Mouse (Mus musculus): ENCODE measurements around the gene Atg16l1. TPM values are rescaled to one million over a fixed set of nuclear protein-coding genes. Genes with fewer than 3 reads are reported as not detected.
"Not testable (repeated sequence)": the region's sequence is repeated elsewhere in the genome, so short reads cannot be mapped to it uniquely, and the experiment has no call there.

Gene Atg16l1
- total RNA-seq, 2 experiments from 2014 or later = 24.8 to 30.2 TPM

DNA sequence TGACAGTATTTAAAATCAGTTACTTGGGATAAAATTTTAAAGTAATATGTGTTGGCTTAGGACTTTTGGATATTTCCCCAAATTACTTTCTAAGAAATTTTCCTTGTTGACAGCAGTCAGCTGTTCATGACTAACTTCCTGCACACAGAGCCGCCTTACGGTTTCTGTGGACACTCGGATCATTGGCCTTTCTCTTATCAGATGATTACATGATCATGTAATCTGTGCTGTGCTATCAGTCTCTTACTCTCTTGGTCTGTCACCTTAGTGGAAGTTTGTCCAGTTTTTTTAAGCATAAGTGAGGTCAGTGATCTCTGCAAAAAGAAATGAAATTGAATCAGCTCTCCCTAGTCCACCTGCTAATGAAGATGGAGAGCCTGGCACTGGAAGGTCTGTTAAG, 16.1 kb downstream of the Atg16l1 start:
- no peak for ATAC-seq (replicated peaks; ENCODE audit: poor library complexity)

DNA sequence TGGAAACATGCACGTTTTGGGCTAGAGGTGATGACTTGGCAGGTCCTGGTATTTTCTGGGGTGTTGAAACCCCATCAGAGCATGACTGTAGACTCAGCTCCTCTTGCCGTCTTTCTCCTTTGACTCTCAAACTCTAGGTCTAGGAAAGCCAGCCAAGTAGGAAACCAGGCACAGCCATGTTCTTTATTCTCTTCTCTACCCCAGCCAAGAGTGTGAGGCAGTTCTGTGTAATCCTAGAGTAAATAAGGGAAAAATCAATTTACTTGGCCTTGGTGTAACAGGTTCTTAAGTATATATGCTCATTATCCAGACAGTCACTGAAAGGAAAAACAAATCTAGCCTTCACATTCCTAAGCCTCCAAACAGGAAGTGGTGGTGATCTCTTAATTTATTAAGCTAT, 17.7 kb downstream of the Atg16l1 start:
- no peak for ATAC-seq (replicated peaks; ENCODE audit: poor library complexity)

DNA sequence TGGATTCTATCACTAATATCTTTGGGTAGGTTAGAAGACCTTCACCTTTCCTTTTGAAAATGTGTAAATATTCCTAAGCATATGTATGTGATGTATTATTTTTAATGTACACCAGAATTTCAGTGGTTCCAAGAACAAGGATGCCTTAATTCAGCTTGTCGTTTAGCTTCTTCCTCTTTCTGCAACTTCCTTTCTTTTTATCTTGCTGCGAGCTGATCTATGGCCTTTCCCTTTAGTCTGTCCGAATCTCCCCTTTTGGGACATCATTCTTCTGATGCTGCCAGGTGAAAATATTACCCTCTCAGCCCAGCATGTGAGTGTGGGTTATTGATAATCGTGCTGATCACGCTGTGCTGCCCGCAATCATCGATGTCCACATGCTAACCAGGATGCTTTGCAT, 19.2 kb downstream of the Atg16l1 start:
- no peak for ATAC-seq (replicated peaks; ENCODE audit: poor library complexity)

DNA sequence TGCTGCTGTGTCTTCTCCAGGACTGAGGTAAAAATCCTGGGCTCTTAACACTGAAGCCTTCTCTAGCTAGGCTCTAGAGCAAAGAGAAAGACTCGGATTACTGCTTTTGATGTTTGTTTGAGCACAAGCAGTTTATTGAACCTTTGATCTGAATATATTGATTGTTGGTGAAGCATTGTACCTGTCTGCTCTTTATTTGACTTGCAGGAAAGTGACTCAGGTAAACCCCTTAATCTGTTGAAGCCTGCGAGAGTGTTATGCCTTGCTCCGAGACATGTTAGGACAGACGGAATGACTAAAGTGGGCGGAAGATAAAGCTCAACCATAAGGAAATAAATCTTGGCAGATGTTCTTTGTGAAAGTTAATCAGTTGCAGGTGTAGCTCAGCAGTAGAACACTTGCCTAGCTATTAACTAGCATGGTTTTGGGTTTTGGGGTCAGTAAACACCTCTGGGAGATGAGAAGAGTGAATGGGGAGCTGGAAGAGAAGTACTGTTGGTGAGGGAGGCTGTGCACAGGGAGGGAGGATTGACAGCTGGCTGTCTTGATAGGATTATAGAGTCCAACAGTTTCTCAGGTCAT, 23.6 kb downstream of the Atg16l1 start:
- no peak for ATAC-seq (replicated peaks; ENCODE audit: poor library complexity)

DNA sequence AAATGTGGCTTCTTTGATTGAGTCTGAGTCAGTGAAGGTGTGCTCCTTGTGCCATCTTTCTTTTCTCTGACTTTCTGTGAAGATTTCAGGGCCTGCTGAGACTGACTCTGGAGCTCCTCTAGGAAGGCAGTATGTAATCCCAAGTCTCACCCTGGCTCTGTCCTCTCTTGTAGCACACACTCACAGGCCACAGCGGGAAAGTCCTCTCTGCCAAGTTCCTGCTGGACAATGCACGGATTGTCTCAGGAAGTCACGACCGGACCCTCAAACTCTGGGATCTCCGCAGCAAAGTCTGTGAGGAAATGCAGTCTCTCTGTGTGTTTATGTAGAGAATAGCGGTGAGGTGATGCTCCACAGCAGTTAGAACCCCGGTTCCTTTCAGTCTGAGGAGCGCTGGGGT, 30.0 kb downstream of the Atg16l1 start:
- no peak for ATAC-seq (replicated peaks; ENCODE audit: poor library complexity)

DNA sequence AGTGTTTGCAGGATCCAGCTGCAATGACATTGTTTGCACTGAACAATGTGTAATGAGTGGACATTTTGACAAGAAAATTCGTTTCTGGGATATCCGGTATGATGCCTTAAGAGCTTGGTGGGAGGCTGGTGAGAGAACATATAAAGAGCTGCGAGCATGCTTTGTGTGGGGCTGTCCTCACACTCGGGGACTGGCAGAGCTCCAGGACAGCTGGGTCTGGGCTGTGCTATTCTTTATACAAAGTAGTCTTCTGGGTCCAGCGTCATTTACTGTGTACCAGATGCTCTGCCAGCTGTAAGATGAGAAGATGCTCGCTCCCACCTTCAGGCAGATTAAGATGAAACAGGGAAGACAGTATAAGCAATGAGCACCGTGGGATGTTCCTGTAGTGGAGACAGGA, 30.6 kb downstream of the Atg16l1 start:
- ATAC-seq (replicated peaks; ENCODE audit: poor library complexity) = no peak

DNA sequence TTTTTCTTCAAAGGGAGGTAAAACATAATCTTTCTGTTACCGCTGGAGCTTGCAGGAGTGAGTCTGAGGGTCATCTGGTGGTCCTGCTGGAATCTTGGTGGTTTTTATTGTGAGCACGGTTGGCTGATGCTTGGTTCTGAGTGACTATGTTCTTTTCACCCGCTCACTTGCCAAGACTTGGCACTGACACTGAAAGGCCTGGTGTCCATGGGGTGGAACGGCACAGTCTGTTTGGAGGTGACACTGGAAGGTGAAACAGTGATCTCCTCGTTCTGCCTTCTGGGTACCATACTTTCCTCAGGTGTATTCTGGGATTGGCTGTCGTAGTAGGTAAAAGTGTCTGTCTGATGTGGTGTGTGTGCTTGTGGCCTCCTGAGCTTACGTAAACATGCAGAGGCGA, 34.0 kb downstream of the Atg16l1 start:
- no peak for ATAC-seq (replicated peaks; ENCODE audit: poor library complexity)

DNA sequence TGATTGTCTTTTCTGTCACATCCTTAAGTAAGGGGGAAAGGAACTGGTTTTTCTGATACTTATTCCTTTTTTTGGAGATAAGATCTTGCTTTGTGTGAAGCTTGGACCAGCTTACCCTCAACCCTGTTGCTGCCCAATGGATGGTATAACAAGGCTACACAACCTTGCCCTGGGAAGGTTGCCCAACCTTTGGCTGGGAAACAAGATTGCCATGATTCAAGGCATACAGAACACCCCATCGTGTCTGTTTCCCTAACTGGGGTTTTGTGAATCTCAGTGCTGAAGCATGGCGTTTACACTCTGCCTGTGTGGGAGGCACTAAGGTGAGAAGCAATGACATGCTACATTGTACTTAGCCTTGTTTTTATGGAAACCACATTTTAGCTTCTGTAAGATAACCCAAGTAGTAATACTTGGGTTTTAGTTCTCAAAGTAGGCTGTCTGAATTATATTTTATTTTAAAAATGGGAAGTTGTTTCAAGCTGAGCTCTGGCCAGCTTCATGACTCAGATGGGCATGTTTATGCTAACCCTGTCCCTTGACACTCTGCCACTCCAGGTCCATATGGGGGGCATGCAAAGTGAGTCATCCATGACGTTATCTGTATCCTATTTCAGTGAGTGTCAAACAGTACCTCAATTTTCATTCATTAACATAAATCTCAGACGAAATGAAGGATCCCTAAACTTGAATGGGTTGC, 36.9 kb downstream of the Atg16l1 start:
- no peak for ATAC-seq (replicated peaks; ENCODE audit: poor library complexity)

DNA sequence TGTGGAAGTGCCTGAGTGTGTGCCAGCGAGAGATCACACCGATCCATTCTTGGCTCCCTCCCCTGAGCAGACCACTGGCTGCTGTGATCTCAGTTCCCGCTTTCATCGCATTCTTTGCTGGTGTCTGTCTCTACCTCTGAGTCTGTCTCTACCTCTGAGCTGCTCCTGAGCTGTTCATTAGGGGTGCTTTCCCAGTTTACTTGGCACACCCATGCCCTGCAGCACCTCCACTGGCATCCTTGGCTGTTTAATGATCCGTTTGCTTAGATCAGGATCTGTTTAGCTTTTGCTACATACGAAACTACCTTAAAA, 37.4 kb downstream of the Atg16l1 start:
- ATAC-seq (replicated peaks; ENCODE audit: poor library complexity) = no peak

DNA sequence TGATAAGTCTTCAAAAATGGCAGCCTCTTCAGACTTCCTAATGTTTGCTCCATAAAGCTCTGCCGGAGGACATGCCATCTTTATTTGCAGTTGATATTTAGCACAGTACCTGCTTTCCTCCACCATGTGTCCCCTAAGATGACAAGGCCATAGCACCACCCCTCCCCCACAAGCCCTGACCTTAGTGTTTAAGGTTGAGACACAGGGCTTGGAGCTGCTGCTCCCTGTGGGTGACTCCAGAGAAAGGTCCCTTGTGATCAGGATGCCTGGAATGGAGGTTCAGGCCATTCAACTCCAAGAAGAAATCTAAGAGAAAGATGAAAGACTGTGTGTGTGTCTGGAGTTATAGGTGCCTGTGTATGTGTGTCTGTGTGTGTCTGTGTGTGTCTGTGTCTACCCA, 42.0 kb downstream of the Atg16l1 start:
- no peak for ATAC-seq (replicated peaks; ENCODE audit: poor library complexity)

DNA sequence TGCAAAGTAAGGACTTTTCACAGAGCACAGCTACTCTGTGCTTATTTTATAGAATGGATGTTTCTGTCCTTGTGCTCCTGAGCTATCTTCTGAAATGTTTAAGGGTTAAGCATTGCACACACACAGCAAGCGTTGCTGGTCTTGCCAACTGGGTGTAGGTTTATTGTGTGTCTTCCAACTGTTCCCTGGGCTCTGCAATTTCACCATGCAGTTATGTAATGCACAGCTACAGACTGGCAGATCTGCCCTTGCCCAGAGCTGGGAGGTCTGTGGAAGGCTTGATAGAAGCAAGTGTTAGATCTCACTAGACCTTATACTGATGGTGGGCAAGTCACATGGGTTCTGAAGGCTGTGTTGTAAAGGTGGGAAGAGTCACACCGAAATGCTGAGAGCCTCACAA, 42.6 kb downstream of the Atg16l1 start:
- ATAC-seq (replicated peaks; ENCODE audit: poor library complexity) = peak; percentile 52; the same call in 1 of the 2 replicates

DNA sequence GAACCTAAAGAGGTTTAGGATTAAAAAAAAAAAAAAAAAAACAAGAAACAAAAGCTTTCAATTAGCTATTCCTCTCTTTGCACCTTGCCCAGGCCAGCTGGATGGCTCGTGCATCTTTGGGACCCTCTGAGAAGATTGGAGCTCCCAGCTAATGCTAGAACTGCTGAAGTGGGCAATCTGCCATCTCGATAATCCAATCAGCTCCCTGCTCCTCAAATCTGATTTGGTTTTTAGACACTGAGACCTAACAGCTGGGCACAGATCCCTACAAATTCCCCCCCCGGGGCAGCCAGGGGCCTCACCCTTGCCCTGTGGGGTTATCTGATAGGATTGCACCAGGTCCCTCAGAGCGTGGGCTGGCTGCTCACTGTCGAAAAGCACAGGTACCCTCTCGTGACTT, 47.9 kb downstream of the Atg16l1 start, which contains the start of gene Sag:
Gene Sag, plus strand, starts transcription at position 105 of the 400 bp plus-strand sequence.
- no peak for ATAC-seq (replicated peaks; ENCODE audit: poor library complexity)

DNA sequence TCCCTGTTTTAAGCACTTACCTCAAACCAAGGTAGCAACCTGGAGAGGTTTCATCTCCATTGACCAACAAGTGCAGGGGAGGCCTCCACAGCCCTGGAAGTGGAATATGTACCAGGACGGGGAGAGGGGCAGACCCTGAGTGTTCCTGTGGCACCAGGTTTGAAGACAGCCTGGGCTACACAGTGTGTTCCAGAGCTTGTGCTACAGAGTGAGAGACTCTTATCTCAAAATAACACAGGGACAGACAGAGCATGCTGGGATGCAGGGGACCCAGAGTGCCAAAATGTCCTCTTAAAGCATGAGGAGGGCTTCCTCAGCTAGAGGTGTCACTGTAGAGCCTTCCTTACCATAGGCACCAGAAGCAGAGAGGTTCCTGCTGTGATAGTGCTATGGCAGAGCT, 52.1 kb downstream of the Atg16l1 start:
- ATAC-seq (replicated peaks; ENCODE audit: poor library complexity) = 0 out of 2 replicates have a peak, but pooled peaks have one; percentile 36

DNA sequence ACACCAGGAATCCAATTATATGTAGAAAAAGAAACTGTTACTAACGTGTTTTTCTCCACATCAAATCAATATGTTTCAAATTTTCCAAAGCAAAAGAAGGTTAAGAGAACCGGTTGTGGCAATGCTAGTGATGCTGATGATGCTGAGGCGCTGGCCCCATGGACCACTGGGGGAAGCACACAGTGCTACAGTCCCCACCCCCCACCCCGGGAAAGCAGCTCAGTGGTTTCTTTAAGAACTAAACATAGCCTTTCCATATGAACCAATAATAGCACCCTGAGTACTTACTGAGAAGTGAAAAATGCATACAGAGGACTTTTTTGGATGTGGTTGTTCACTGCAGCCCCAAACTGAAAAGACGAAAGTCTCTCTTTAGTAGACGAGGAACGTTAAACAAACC, 55.7 kb downstream of the Atg16l1 start:
- ATAC-seq (replicated peaks; ENCODE audit: poor library complexity) = no peak

DNA sequence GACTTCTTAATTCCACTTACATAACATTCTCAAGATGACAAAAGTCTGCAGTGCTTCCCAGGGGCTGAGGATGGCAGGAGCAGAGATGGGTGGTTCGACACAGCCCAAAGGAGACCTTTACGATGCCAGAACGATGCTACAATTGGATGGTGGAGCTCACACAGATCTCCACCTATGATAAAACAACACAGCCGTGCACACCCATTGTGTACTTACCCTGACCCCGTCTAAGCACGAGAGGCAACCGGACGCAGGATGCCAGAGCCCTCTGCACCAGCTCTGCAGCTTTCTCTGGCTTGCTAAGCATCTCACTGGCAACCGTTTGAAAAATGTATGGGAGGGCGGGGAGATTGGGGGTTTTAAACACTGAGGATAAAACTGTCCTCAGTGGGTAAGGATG, 56.4 kb downstream of the Atg16l1 start:
- no peak for ATAC-seq (replicated peaks; ENCODE audit: poor library complexity)

DNA sequence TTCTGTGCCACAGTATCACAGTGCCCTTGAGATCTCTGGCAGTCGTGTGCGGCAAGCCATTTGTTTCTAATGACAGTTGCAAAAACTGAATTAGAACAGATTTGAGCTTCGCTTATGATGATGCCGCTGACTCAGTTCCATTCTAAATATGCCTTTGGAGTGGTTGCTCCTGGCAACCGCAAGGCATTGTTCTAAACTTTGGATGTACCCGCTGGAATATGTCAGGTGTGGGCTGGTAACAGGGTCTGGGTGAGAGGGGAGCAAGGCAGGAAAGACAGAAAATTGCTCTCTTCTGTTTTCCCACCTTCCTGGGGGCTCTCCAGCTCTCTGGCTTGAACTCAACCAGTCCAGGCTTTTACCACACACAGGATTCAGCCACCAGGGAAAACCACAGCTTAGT, 57.5 kb downstream of the Atg16l1 start:
- ATAC-seq (replicated peaks; ENCODE audit: poor library complexity) = no peak

DNA sequence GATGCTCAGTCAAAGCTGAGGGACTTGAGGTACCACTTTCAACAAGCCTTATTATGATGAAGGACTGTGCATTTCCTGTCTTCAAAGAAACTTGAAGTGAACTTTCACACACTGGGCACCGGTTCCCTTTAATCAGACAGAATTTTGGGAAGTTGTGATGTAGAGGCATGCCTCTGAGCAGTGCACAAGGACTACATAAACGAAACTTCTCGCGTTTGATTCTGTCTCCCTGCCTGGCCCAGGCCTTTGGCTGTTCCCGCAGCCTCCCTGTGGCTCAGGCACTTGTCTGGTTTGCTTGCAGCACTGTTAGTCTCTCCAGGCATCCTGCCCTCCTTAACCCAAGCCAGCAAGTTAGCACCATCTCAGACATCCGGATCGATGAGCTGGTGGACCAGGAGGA, 58.0 kb downstream of the Atg16l1 start:
- peak; percentile 60 for ATAC-seq (replicated peaks; ENCODE audit: poor library complexity)

DNA sequence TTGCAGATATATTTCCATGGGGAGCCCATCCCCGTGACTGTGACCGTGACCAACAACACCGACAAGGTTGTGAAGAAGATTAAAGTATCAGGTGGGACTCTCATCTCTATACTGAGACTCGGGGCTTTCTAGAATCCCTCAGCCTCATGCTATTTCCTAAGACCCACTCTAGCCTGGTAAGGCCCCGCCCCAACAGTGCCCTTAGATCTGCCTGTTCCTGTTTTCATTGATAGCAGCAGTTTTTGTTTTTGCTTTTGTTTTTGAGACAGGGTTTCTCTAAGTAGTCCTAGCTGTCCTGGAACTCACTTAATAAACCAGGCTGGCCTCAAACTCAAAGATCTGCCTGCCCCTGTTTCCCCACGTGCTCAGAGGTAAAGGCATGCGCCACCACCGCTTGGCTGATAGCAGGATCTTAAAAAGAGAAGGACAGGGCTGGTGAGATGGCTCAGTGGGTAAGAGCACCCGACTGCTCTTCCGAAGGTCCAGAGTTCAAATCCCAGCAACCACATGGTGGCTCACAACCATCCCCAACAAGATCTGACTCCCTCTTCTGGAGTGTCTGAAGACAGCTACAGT, 68.8 kb downstream of the Atg16l1 start:
- ATAC-seq (replicated peaks; ENCODE audit: poor library complexity) = 0 out of 2 replicates have a peak, but pooled peaks have one; percentile 22

DNA sequence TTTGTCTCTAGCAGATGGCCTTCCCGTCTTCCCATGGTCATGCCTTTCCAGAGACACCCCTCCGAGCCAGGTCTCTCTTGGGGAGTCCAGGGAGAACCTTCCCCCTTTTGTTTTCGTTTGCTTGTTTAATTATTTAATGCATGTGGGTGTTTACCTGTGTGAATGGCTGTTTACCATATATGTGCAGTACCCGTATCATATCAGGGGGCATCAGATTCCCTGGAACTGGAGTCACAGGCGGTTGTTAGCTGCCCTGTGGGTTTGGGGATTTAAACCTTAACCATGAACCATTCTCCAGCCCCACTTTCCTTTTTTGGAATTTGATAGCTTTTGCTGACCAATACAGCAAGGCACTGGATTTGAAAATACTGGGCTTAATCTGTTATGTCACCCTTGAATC, 69.6 kb downstream of the Atg16l1 start:
- ATAC-seq (replicated peaks; ENCODE audit: poor library complexity) = no peak

DNA sequence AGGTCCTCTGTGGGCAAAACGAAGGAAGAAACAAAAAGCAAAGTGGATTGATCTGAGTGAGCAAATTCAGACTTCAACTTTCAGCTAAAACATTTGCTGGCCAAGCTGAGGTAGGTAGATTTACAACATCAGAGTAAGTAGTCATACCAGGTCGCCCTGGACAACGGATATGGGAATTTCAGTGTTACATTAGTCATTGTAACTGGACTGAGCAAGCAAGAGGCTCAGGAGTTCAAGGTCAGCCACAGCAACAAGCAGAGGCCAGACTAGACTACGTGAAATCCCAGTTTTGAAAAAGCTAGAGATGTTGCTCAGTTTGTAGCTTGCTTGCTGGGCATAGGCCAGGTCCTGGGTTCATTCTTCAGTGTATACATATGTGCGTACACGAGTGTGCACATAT, 70.3 kb downstream of the Atg16l1 start:
- ATAC-seq (replicated peaks; ENCODE audit: poor library complexity) = no peak

DNA sequence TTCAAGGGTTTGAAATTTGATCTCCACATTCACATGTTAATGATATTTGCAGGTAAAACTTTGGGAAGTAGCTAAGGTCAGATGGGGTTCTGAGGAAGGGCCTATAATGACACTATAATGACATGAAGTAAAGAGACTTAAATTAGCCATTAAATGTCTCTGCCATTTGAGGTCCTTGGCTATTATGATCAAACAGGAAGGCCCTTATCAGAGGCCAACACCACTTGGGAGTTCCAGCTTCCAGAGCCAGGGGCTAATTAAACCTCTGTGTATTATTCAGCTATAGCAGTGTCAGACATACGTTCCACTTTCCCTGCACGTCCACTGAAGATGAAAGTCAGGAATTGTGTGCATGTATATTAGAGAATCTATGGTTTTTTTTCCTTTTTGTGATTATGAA, 70.8 kb downstream of the Atg16l1 start:
- ATAC-seq (replicated peaks; ENCODE audit: poor library complexity) = no peak

DNA sequence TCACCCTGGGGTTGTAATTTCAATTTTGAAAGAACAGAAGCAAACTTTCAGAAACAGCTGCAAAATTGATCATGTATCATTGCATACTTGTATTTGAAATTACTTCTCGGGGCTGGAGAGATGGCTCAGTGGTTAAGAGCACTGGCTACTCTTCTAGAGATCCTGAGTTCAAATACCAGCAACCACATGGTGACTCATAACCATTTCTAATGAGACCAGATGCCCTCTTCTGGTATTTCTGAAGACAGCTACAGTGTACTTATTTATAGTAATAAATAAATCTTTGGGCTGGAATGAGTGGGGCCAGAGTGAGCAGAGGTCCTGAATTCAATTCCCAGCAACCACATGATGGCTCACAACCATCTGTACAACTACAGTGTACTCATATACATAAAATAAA, 71.8 kb downstream of the Atg16l1 start:
- ATAC-seq (replicated peaks; ENCODE audit: poor library complexity) = not testable (repeated sequence)

DNA sequence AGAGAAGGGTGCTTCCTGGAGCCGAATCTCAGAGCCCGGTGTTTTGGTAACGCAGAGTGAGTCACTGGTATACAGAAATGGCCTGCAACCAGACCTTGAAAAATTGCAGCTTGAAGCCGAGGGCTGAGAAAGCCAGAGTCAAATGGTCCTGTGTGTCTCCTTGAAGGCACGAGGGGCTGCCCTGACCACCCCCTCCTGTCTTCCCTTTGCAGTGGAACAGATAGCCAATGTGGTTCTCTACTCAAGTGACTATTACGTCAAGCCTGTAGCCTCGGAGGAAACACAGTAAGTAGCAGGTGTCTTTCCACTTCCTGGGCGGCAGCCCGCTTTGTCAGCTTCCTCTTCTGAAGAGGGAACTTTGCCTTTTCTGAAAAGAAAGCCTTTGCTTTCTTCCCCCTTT, 72.5 kb downstream of the Atg16l1 start:
- ATAC-seq (replicated peaks; ENCODE audit: poor library complexity) = peak; percentile 86
